Mouse (Mus musculus) WW6 (cell line): Measurements from ENCODE around the gene Eprs.

ENCODE experiments used
- DNase-seq: peaks from one replicate; pipeline ENCODE4 v3.0.0-alpha.2; 2013; ENCODE audit warnings: low read depth, low spot score

The Eprs gene

GRCm38 (mm10) chr1:185358211-185358610 lies 4.6 kb upstream of the Eprs start:
- no peak for DNase-seq

GRCm38 (mm10) chr1:185363526-185364182 lies 810 bp downstream of the Eprs start:
- peak; percentile 20 for DNase-seq

GRCm38 (mm10) chr1:185364183-185364540 lies 1.3 kb downstream of the Eprs start:
- no peak for DNase-seq

GRCm38 (mm10) chr1:185367383-185367782 lies 4.5 kb downstream of the Eprs start:
- no peak for DNase-seq

GRCm38 (mm10) chr1:185369979-185370378 lies 7.1 kb downstream of the Eprs start:
- no peak for DNase-seq

- DNase-seq = no peak
These were observed 13.5 kb downstream of the Eprs start for GRCm38 (mm10) chr1:185376390-185376789.

GRCm38 (mm10) chr1:185377429-185377828 lies 14.6 kb downstream of the Eprs start:
- no peak for DNase-seq

GRCm38 (mm10) chr1:185401615-185402014 lies 38.8 kb downstream of the Eprs start:
- DNase-seq = no peak

- no peak for DNase-seq
These were observed 41.2 kb downstream of the Eprs start for GRCm38 (mm10) chr1:185404021-185404420.

GRCm38 (mm10) chr1:185405921-185406320 lies 43.1 kb downstream of the Eprs start:
- DNase-seq = no peak

- no peak for DNase-seq
These were observed 47.0 kb downstream of the Eprs start for GRCm38 (mm10) chr1:185409831-185410230.

- no peak for DNase-seq
These were observed 55.2 kb downstream of the Eprs start for GRCm38 (mm10) chr1:185418011-185418410.

- DNase-seq = no peak
These were observed 57.0 kb downstream of the Eprs start for GRCm38 (mm10) chr1:185419805-185420204.

GRCm38 (mm10) chr1:185420776-185421175 lies 57.9 kb downstream of the Eprs start:
- no peak for DNase-seq

- no peak for DNase-seq
These were observed 63.7 kb downstream of the Eprs start for GRCm38 (mm10) chr1:185426583-185426982.

- no peak for DNase-seq
These were observed 67.6 kb downstream of the Eprs start for GRCm38 (mm10) chr1:185430488-185430887.

- no peak for DNase-seq
These were observed 68.6 kb downstream of the Eprs start for GRCm38 (mm10) chr1:185431245-185431997.

GRCm38 (mm10) chr1:185431998-185432317 lies 69.1 kb downstream of the Eprs start:
- DNase-seq = no peak

- DNase-seq = no peak
These were observed 70.3 kb downstream of the Eprs start for GRCm38 (mm10) chr1:185433112-185433511.

- DNase-seq = no peak
These were observed 76.2 kb downstream of the Eprs start for GRCm38 (mm10) chr1:185438841-185439580.

- no peak for DNase-seq
These were observed 79.0 kb downstream of the Eprs start for GRCm38 (mm10) chr1:185441703-185442472.

- no peak for DNase-seq
These were observed 86.1 kb downstream of the Eprs start for GRCm38 (mm10) chr1:185448936-185449335.
